Mouse (Mus musculus): ENCODE data around the gene Igsf8. TPM values are rescaled to one million over a fixed set of nuclear protein-coding genes. Genes with fewer than 3 reads are reported as not detected.

Igsf8 gene
- polyA plus RNA-seq, 1 experiment from 2014 or later: 42.5 TPM

- WGBS: 59% methylated on average over 10 of the region's 10 CpGs
- Histone ChIP-seq H3K4me2 (ENCODE audit: low read depth, low read length) (no peak overlapping the region), H3K4me1 (replicated peaks; ENCODE audit: control insufficient read depth, insufficient read depth, low read length) (no peaks in the 10 kb centered on the region; the same call in 1 of the 2 replicates), H3K4me3 (ENCODE audit: low read length) (no peak overlapping the region), H3K27ac (ENCODE audit: low read length) (no peak overlapping the region), H3K9me3 (ENCODE audit: control insufficient read depth, low read length) (no peaks in the 10 kb centered on the region), H3K36me3 (ENCODE audit: control insufficient read depth, insufficient read depth, low read length) (no peaks in the 10 kb centered on the region; the same call in 1 of the 2 replicates), H3K9ac (ENCODE audit: low read length) (no peak overlapping the region), H3K27me3 (ENCODE audit: control insufficient read depth, insufficient read depth, low read depth, low read length) (no peaks in the 10 kb centered on the region)
- peak; percentile 85 for ATAC-seq (ENCODE audit: low read depth)
Measured at GRCm38 (mm10) chr1:172281522-172282254, 20.2 kb downstream of the Igsf8 start.

GRCm38 (mm10) chr1:172283073-172283472 lies 21.6 kb downstream of the Igsf8 start:
- H3K9me3 ChIP-seq (ENCODE audit: control insufficient read depth, low read length): no peaks in the 10 kb centered on the region
- H3K27ac ChIP-seq (ENCODE audit: low read length): no peak overlapping the region
- H3K4me2 ChIP-seq (ENCODE audit: low read depth, low read length): no peak overlapping the region
- no peak overlapping the region for H3K4me3 ChIP-seq (ENCODE audit: low read length)
- H3K4me1 ChIP-seq (replicated peaks; ENCODE audit: control insufficient read depth, insufficient read depth, low read length): no peaks in the 10 kb centered on the region; the same call in 1 of the 2 replicates
- H3K9ac ChIP-seq (ENCODE audit: low read length): no peak overlapping the region
- H3K27me3 ChIP-seq (ENCODE audit: control insufficient read depth, insufficient read depth, low read depth, low read length): no peaks in the 10 kb centered on the region
- ATAC-seq (ENCODE audit: low read depth): no peak
- H3K36me3 ChIP-seq (ENCODE audit: control insufficient read depth, insufficient read depth, low read length): no peaks in the 10 kb centered on the region
- WGBS: 91% methylated on average over 6 of the region's 6 CpGs

DNA sequence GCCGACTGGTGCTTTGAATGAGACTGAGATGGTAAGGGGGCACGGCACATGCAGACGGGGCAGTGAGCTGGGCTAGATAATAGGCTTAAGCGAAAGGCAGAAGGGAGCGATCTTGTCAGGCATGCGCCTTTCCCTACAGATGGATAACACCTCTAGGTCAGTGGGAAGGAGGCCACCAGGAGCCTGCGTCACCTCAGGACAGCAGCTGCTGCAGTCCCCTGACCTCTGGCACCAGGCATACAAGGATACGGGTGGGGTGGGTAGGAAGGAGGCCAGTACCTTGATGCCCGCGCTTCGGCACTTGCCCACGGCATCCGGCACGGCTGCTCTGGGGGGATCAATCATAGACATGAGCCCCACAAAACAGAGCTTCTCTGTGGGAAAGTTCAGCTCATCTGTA lies 22.8 kb downstream of the Igsf8 start:
- Histone ChIP-seq H3K9me3 (ENCODE audit: control insufficient read depth, low read length) (no peaks in the 10 kb centered on the region), H3K36me3 (ENCODE audit: control insufficient read depth, insufficient read depth, low read length) (no peaks in the 10 kb centered on the region), H3K4me2 (ENCODE audit: low read depth, low read length) (no peak overlapping the region), H3K4me1 (replicated peaks; ENCODE audit: control insufficient read depth, insufficient read depth, low read length) (no peaks in the 10 kb centered on the region; the same call in 1 of the 2 replicates), H3K27ac (ENCODE audit: low read length) (no peak overlapping the region), H3K27me3 (ENCODE audit: control insufficient read depth, insufficient read depth, low read depth, low read length) (no peaks in the 10 kb centered on the region), H3K9ac (ENCODE audit: low read length) (no peak overlapping the region), H3K4me3 (ENCODE audit: low read length) (no peak overlapping the region)
- no peak for ATAC-seq (ENCODE audit: low read depth)
- 81% methylated on average over 14 of the region's 14 CpGs for WGBS

GRCm38 (mm10) chr1:172286740-172287139 lies 25.3 kb downstream of the Igsf8 start:
- H3K9ac ChIP-seq (ENCODE audit: low read length): no peak overlapping the region
- H3K4me2 ChIP-seq (ENCODE audit: low read depth, low read length): no peak overlapping the region
- H3K4me3 ChIP-seq (ENCODE audit: low read length): no peak overlapping the region
- H3K27me3 ChIP-seq (ENCODE audit: control insufficient read depth, insufficient read depth, low read depth, low read length): no peaks in the 10 kb centered on the region
- H3K36me3 ChIP-seq (ENCODE audit: control insufficient read depth, insufficient read depth, low read length): no peaks in the 10 kb centered on the region
- H3K9me3 ChIP-seq (ENCODE audit: control insufficient read depth, low read length): no peaks in the 10 kb centered on the region
- no peak overlapping the region for H3K27ac ChIP-seq (ENCODE audit: low read length)
- ATAC-seq (ENCODE audit: low read depth): no peak
- no peaks in the 10 kb centered on the region; the same call in 1 of the 2 replicates for H3K4me1 ChIP-seq (replicated peaks; ENCODE audit: control insufficient read depth, insufficient read depth, low read length)
- WGBS: 84% methylated on average over 5 of the region's 5 CpGs

- H3K27me3 ChIP-seq (ENCODE audit: control insufficient read depth, insufficient read depth, low read depth, low read length): no peaks in the 10 kb centered on the region
- no peaks in the 10 kb centered on the region for H3K9me3 ChIP-seq (ENCODE audit: control insufficient read depth, low read length)
- no peak overlapping the region for H3K27ac ChIP-seq (ENCODE audit: low read length)
- no peak overlapping the region for H3K9ac ChIP-seq (ENCODE audit: low read length)
- no peak overlapping the region for H3K4me2 ChIP-seq (ENCODE audit: low read depth, low read length)
- no peak overlapping the region for H3K4me3 ChIP-seq (ENCODE audit: low read length)
- 89% methylated on average over 11 of the region's 11 CpGs for WGBS
- ATAC-seq (ENCODE audit: low read depth): no peak
- H3K36me3 ChIP-seq (ENCODE audit: control insufficient read depth, insufficient read depth, low read length): no peaks in the 10 kb centered on the region
- H3K4me1 ChIP-seq (replicated peaks; ENCODE audit: control insufficient read depth, insufficient read depth, low read length): no peaks in the 10 kb centered on the region
Measured at GRCm38 (mm10) chr1:172288900-172289616, 27.6 kb downstream of the Igsf8 start.

- Histone ChIP-seq H3K4me1 (replicated peaks; ENCODE audit: control insufficient read depth, insufficient read depth, low read length) (no peaks in the 10 kb centered on the region), H3K27me3 (ENCODE audit: control insufficient read depth, insufficient read depth, low read depth, low read length) (no peaks in the 10 kb centered on the region), H3K27ac (ENCODE audit: low read length) (no peak overlapping the region), H3K36me3 (ENCODE audit: control insufficient read depth, insufficient read depth, low read length) (no peaks in the 10 kb centered on the region), H3K9ac (ENCODE audit: low read length) (no peak overlapping the region), H3K9me3 (ENCODE audit: control insufficient read depth, low read length) (no peaks in the 10 kb centered on the region), H3K4me2 (ENCODE audit: low read depth, low read length) (no peak overlapping the region), H3K4me3 (ENCODE audit: low read length) (no peak overlapping the region)
- no peak for ATAC-seq (ENCODE audit: low read depth)
- WGBS: 69% methylated on average over 3 of the region's 3 CpGs
Measured at GRCm38 (mm10) chr1:172289617-172289946, 28.1 kb downstream of the Igsf8 start.

DNA sequence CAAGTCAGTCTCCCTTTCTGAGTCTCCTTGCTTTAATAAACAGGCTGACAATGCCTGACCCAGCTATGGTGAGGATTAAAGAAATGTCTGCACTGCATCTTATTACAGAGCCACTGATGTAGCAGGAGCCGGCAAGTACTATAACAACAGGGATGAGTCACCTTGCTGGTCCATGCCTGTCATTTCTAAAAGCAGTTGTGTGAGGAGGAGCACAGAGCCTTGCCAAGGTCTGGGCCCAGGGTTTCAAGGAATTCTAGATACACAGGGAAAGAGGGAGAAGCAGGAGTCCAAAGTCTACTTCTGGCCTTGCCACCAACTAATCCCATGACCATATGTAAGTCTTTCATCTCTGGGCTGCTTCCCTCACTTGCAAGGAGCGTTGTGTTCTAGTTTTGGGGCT lies 31.4 kb downstream of the Igsf8 start:
- H3K9me3 ChIP-seq (ENCODE audit: control insufficient read depth, low read length): no peaks in the 10 kb centered on the region
- H3K27ac ChIP-seq (ENCODE audit: low read length): no peak overlapping the region
- H3K4me3 ChIP-seq (ENCODE audit: low read length): no peak overlapping the region
- H3K4me1 ChIP-seq (replicated peaks; ENCODE audit: control insufficient read depth, insufficient read depth, low read length): peaks cover 21% of the 10 kb centered on the region
- H3K9ac ChIP-seq (ENCODE audit: low read length): no peak overlapping the region
- H3K27me3 ChIP-seq (ENCODE audit: control insufficient read depth, insufficient read depth, low read depth, low read length): no peaks in the 10 kb centered on the region
- ATAC-seq (ENCODE audit: low read depth): no peak
- 81% methylated on average over 2 of the region's 2 CpGs for WGBS
- H3K36me3 ChIP-seq (ENCODE audit: control insufficient read depth, insufficient read depth, low read length): no peaks in the 10 kb centered on the region
- H3K4me2 ChIP-seq (ENCODE audit: low read depth, low read length): no peak overlapping the region

DNA sequence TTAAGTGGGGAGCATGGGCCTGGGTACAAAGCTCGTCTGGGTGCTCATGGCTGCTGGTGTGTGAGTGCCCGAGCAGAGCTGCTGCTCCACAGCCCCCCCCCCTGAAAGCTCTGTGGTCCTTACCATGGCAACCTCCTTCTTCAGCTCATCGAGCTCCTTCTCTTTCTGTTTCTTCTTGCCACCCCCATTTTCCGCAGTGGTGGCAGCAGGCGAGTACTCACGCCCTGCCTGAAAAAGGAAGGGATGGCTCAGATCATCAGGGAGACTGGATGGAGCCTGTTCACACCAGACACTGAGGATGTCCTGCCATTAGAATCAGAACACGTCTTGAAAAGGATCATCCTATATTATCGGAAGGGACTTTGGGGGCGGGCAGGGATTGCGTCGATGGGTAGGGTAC lies 32.0 kb downstream of the Igsf8 start:
- H3K9me3 ChIP-seq (ENCODE audit: control insufficient read depth, low read length): no peaks in the 10 kb centered on the region
- H3K36me3 ChIP-seq (ENCODE audit: control insufficient read depth, insufficient read depth, low read length): no peaks in the 10 kb centered on the region
- WGBS: 87% methylated on average over 11 of the region's 11 CpGs
- peaks cover 21% of the 10 kb centered on the region for H3K4me1 ChIP-seq (replicated peaks; ENCODE audit: control insufficient read depth, insufficient read depth, low read length)
- no peak overlapping the region for H3K9ac ChIP-seq (ENCODE audit: low read length)
- no peak overlapping the region for H3K4me3 ChIP-seq (ENCODE audit: low read length)
- no peaks in the 10 kb centered on the region for H3K27me3 ChIP-seq (ENCODE audit: control insufficient read depth, insufficient read depth, low read depth, low read length)
- H3K27ac ChIP-seq (ENCODE audit: low read length): no peak overlapping the region
- no peak overlapping the region for H3K4me2 ChIP-seq (ENCODE audit: low read depth, low read length)
- ATAC-seq (ENCODE audit: low read depth): no peak

GRCm38 (mm10) chr1:172295751-172296197 lies 34.3 kb downstream of the Igsf8 start:
- Histone ChIP-seq H3K9me3 (ENCODE audit: control insufficient read depth, low read length) (no peaks in the 10 kb centered on the region), H3K36me3 (ENCODE audit: control insufficient read depth, insufficient read depth, low read length) (no peaks in the 10 kb centered on the region), H3K4me3 (ENCODE audit: low read length) (0 out of 2 replicates have a peak overlapping the region, but pooled peaks have one; percentile 2), H3K9ac (ENCODE audit: low read length) (peak overlapping the region; percentile 30; the same call in 1 of the 2 replicates), H3K4me2 (ENCODE audit: low read depth, low read length) (peak overlapping the region; percentile 51), H3K27me3 (ENCODE audit: control insufficient read depth, insufficient read depth, low read depth, low read length) (no peaks in the 10 kb centered on the region), H3K4me1 (replicated peaks; ENCODE audit: control insufficient read depth, insufficient read depth, low read length) (peaks cover 21% of the 10 kb centered on the region), H3K27ac (ENCODE audit: low read length) (peak overlapping the region; percentile 14; the same call in 1 of the 2 replicates)
- peak; percentile 35 for ATAC-seq (ENCODE audit: low read depth)
- 31% methylated on average over 4 of the region's 4 CpGs for WGBS

All from lung, embryonic 16.5 days (tissue).